9 mouse cellular contexts compared by ENCODE assay signal in genomic region chr16:30262664-30263063, GRCm38 (mm10). TPM values are rescaled to one million over a fixed set of nuclear protein-coding genes. Genes with fewer than 3 reads are reported as not detected.
A peak's percentile ranks its signal among the peaks of the same experiment; 100 is the strongest.
DNase-seq lines count a peak whose midpoint lies in the region; ATAC-seq lines count a peak whose summit lies in the region.
"Had no signal": no experiment of that assay in that cellular context is flagged by ENCODE, and none has a peak within 500 bp of the region (broad histone marks: within the 10 kb centered on the region; RNA-seq: fewer than 3 reads in every experiment).

No protein-coding gene starts in this region.

- H3K9me3 ChIP-seq in liver, embryonic 12.5 days (replicated peaks) = no peaks in the 10 kb centered on the region
- H3K9me3 ChIP-seq in liver, embryonic 11.5 days (ENCODE audit: control insufficient read depth, low read length) = no peaks in the 10 kb centered on the region

- no peaks in the 10 kb centered on the region for H3K36me3 ChIP-seq in liver, embryonic 12.5 days
- no peaks in the 10 kb centered on the region for H3K36me3 ChIP-seq in liver, embryonic 11.5 days (ENCODE audit: control insufficient read depth, insufficient read depth, low read length)

- WGBS in liver, embryonic 12.5 days (ENCODE audit: insufficient replicate concordance) = 0% methylated on average over 2 of the region's 2 CpGs
- 3% methylated on average over 2 of the region's 2 CpGs for WGBS in liver, embryonic 11.5 days

- H3K4me2 ChIP-seq in liver, embryonic 12.5 days = no peak overlapping the region
- no peak overlapping the region for H3K4me2 ChIP-seq in liver, embryonic 11.5 days

- H3K9ac ChIP-seq in liver, embryonic 12.5 days = no peak overlapping the region
- no peak overlapping the region for H3K9ac ChIP-seq in liver, embryonic 11.5 days (ENCODE audit: low read depth, low read length)

- H3K4me3 ChIP-seq in liver, embryonic 12.5 days = no peak overlapping the region
- no peak overlapping the region for H3K4me3 ChIP-seq in liver, embryonic 11.5 days (ENCODE audit: low read depth, low read length)
- H3K4me3 ChIP-seq: myocyte had no signal

- DNase-seq in liver = peak; percentile 82
- peak; percentile 55 to 81 for DNase-seq in adrenal gland, adult (ENCODE audit: inconsistent age in 2 of 2, low spot score in 1 of 2)
- peak; percentile 82 for DNase-seq in embryo, embryonic 10 days (ENCODE audit: low spot score)
- peak; percentile 83 for DNase-seq in induced T-regulatory cell, adult 2 months (ENCODE audit: low read depth)
- DNase-seq in liver, embryonic 11.5 days (ENCODE audit: low spot score) = peak; percentile 74
- DNase-seq in retina, postnatal 7 days (ENCODE audit: low read depth, low spot score) = peak; percentile 48
- peak; percentile 48 for DNase-seq in urinary bladder, adult 2 months (ENCODE audit: low spot score)

- no peak overlapping the region for H3K27ac ChIP-seq in liver, embryonic 12.5 days
- H3K27ac ChIP-seq in liver, embryonic 11.5 days (ENCODE audit: low read depth, low read length) = no peak overlapping the region

- peaks cover 12% of the 10 kb centered on the region for H3K4me1 ChIP-seq in liver, embryonic 12.5 days
- peaks cover 9% of the 10 kb centered on the region; the same call in 1 of the 2 replicates for H3K4me1 ChIP-seq in liver, embryonic 11.5 days (replicated peaks; ENCODE audit: control insufficient read depth, insufficient read depth, low read length)

- H3K27me3 ChIP-seq in liver, embryonic 12.5 days (replicated peaks) = no peaks in the 10 kb centered on the region
- no peaks in the 10 kb centered on the region for H3K27me3 ChIP-seq in liver, embryonic 11.5 days (replicated peaks; ENCODE audit: control insufficient read depth, insufficient read depth, low read length)

- no peak for ATAC-seq in liver, embryonic 12.5 days
- no peak for ATAC-seq in liver, embryonic 11.5 days (replicated peaks; ENCODE audit: low FRiP score)

RNA-seq across cellular contexts. Expression of gene Cpn2, which starts 4.6 kb away (rescaled TPM):
- 1.5 and 1.6 TPM in 2 replicates for polyA plus RNA-seq in liver, embryonic 12.5 days (2016; fragmentation: Nextera tagmentation; extraction: Ambion mirVana)
- polyA plus RNA-seq in liver, embryonic 11.5 days (2014; fragmentation: Nextera tagmentation; extraction: Ambion mirVana) = 1.3 and 1.5 TPM in 2 replicates
- polyA plus RNA-seq in urinary bladder, adult 2 months (2012; rRNA removed) = not detected in 2 replicates
- polyA plus RNA-seq: myocyte had no signal

RNA-seq across cellular contexts. Expression of gene Lrrc15, which starts 20.4 kb away (rescaled TPM):
- 0.02 TPM in 1 of 2 replicates, not detected in the other for polyA plus RNA-seq in liver, embryonic 12.5 days (2016; fragmentation: Nextera tagmentation; extraction: Ambion mirVana)
- polyA plus RNA-seq in liver, embryonic 11.5 days (2014; fragmentation: Nextera tagmentation; extraction: Ambion mirVana) = 0.08 and 0.14 TPM in 2 replicates
- 0.13 and 0.15 TPM in 2 replicates for polyA plus RNA-seq in urinary bladder, adult 2 months (2012; rRNA removed)

RNA-seq across cellular contexts. Expression of gene Gp5, which starts 47.9 kb away (rescaled TPM):
- polyA plus RNA-seq in liver, embryonic 12.5 days (2016; fragmentation: Nextera tagmentation; extraction: Ambion mirVana) = 31.3 and 32.1 TPM in 2 replicates
- 31.1 and 37.5 TPM in 2 replicates for polyA plus RNA-seq in liver, embryonic 11.5 days (2014; fragmentation: Nextera tagmentation; extraction: Ambion mirVana)
- polyA plus RNA-seq in urinary bladder, adult 2 months (2012; rRNA removed) = 0.13 and 0.15 TPM in 2 replicates

Comparison
In these comparisons a context has a peak if more than half of its experiments do, and no peak if none do; other contexts are left out.
1. RNA of gene Gp5, which starts 47.9 kb away (polyA plus RNA-seq): 31.3 to 32.1 TPM in liver, embryonic 12.5 days and 31.1 to 37.5 TPM in liver, embryonic 11.5 days; 0.13 to 0.15 TPM in urinary bladder, adult 2 months; every median in the first group is over 10 times any median in the second.
2. Peak in every context shown above with its lines, with median percentiles within 50 percentile points of each other: DNase-seq.